Mouse (Mus musculus) kidney, embryonic 14.5 days (tissue): ENCODE results near the gene Polg. TPM values are rescaled to one million over a fixed set of nuclear protein-coding genes. Genes with fewer than 3 reads are reported as not detected.

Experiments
- ATAC-seq: fragments of 200-750 bp; cut with Nextera tagmentation; 2 replicates; pipeline ENCODE4 v1.8.0; 2017; ENCODE audit warnings: moderate number of reproducible peaks, mild to moderate bottlenecking, moderate TSS enrichment, moderate library complexity; ENCODE audit not compliant: low FRiP score, low TSS enrichment
- H3K27ac ChIP-seq: fragments of 300-500 bp; sonication (generic); 2 replicates; pipeline ENCODE4 v1.5.1; 2014; ENCODE audit warnings: low read depth, mild to moderate bottlenecking, low read length, moderate library complexity, mixed read lengths
- H3K27me3 ChIP-seq: fragments of 300-500 bp; sonication (generic); 2 replicates; pipeline ENCODE4 v1.6.1; 2014; ENCODE audit warnings: mild to moderate bottlenecking, low read length; ENCODE audit not compliant: control insufficient read depth, insufficient read depth
- H3K36me3 ChIP-seq: fragments of 300-500 bp; sonication (generic); 2 replicates; pipeline ENCODE4 v1.6.1; 2014; ENCODE audit warnings: low read length, mixed read lengths; ENCODE audit not compliant: control insufficient read depth, insufficient read depth
- H3K4me1 ChIP-seq: fragments of 300-500 bp; sonication (generic); 2 replicates; pipeline ENCODE4 v1.6.1; 2014; ENCODE audit warnings: low read length, mixed read lengths; ENCODE audit not compliant: control insufficient read depth, insufficient read depth
- H3K4me2 ChIP-seq: fragments of 300-500 bp; sonication (generic); replicated peaks from 2 replicates; pipeline ENCODE4 v1.6.1; 2014; ENCODE audit warnings: low read depth, mild to moderate bottlenecking, low read length
- H3K4me3 ChIP-seq: fragments of 300-500 bp; sonication (generic); 2 replicates; pipeline ENCODE4 v1.5.1; 2014; ENCODE audit warnings: mild to moderate bottlenecking, low read length
- H3K9ac ChIP-seq: fragments of 300-500 bp; sonication (generic); 2 replicates; pipeline ENCODE4 v1.6.1; 2014; ENCODE audit warnings: low read depth, mild to moderate bottlenecking, low read length, moderate library complexity
- H3K9me3 ChIP-seq: fragments of 300-500 bp; sonication (generic); 2 replicates; pipeline ENCODE4 v1.6.1; 2016; ENCODE audit warnings: low read length; ENCODE audit not compliant: control insufficient read depth
- WGBS: fragments of 180-500 bp; shearing (Covaris S2); extraction: QIAGEN DNeasy Blood & Tissue Kit; methylation state at CpG from one replicate; pipeline ENCODE4 v1.1.7; 2014; 5-methylcytosine and 5-hydroxymethylcytosine counted together
- polyA plus RNA-seq: library from polyadenylated mRNA; unstranded; fragments of >200 nt; fragmentation: Nextera tagmentation; extraction: Ambion mirVana; gene quantifications from 2 replicates; pipeline ENCODE4 v1.2.1, GENCODE M21; 2014

Gene Polg
- polyA plus RNA-seq, 1 experiment from 2014 or later, result 35.9 TPM

GRCm38 (mm10) chr7:79498965-79499595, 32.9 kb upstream of the Polg start:
- H3K4me3 ChIP-seq, result 0 out of 2 replicates have a peak overlapping the region, but pooled peaks have one; percentile 15
- no peaks in the 10 kb centered on the region for H3K9me3 ChIP-seq
- ATAC-seq, result no peak
- no peak overlapping the region for H3K27ac ChIP-seq
- H3K9ac ChIP-seq, result no peak overlapping the region
- H3K4me2 ChIP-seq, result no peak overlapping the region
- 1% methylated on average over 35 of the region's 35 CpGs for WGBS
- H3K27me3 ChIP-seq, result peaks cover 98% of the 10 kb centered on the region
- H3K4me1 ChIP-seq, result no peaks in the 10 kb centered on the region
- no peaks in the 10 kb centered on the region for H3K36me3 ChIP-seq

- ATAC-seq, result no peak
- Histone ChIP-seq H3K36me3 (no peaks in the 10 kb centered on the region), H3K4me1 (no peaks in the 10 kb centered on the region), H3K9me3 (no peaks in the 10 kb centered on the region), H3K4me2 (no peak overlapping the region), H3K27me3 (peaks cover 92% of the 10 kb centered on the region), H3K4me3 (no peak overlapping the region), H3K9ac (no peak overlapping the region), H3K27ac (no peak overlapping the region)
- WGBS, result 3% methylated on average over 6 of the region's 6 CpGs
These were observed 32.2 kb upstream of the Polg start for GRCm38 (mm10) chr7:79498356-79498755.

DNA sequence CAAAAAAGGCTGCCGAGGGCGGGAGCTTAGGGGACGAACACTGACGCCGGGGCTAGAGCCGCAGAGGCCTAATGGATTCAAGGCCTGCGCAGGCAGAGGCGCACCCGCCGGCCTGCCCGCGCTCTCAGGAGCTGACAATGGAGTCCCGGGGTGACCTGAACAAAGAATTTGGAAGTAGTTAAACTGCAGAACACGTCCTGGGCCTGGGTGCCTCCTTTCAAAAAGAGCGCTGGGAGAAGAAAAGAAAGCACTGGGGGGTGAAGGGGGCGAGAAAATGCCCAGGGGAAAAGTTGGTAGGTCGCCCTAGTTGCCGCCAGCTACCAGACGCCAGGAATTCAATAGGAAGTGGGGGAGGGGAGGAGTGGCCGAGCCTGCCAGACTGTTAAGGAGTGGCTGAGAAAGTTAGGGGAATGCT, 31.5 kb upstream of the Polg start:
- no peak for ATAC-seq
- Histone ChIP-seq H3K9ac (no peak overlapping the region), H3K27ac (no peak overlapping the region), H3K4me1 (no peaks in the 10 kb centered on the region), H3K36me3 (no peaks in the 10 kb centered on the region), H3K27me3 (peaks cover 86% of the 10 kb centered on the region), H3K4me3 (no peak overlapping the region), H3K9me3 (no peaks in the 10 kb centered on the region), H3K4me2 (no peak overlapping the region)
- 3% methylated on average over 20 of the region's 20 CpGs for WGBS

GRCm38 (mm10) chr7:79496816-79497328, 30.7 kb upstream of the Polg start:
- no peaks in the 10 kb centered on the region for H3K4me1 ChIP-seq
- no peak overlapping the region for H3K9ac ChIP-seq
- H3K9me3 ChIP-seq, result no peaks in the 10 kb centered on the region
- WGBS, result 2% methylated on average over 9 of the region's 9 CpGs
- ATAC-seq, result no peak
- no peaks in the 10 kb centered on the region for H3K36me3 ChIP-seq
- peaks cover 79% of the 10 kb centered on the region for H3K27me3 ChIP-seq
- no peak overlapping the region for H3K4me2 ChIP-seq
- H3K27ac ChIP-seq, result no peak overlapping the region
- H3K4me3 ChIP-seq, result no peak overlapping the region

DNA sequence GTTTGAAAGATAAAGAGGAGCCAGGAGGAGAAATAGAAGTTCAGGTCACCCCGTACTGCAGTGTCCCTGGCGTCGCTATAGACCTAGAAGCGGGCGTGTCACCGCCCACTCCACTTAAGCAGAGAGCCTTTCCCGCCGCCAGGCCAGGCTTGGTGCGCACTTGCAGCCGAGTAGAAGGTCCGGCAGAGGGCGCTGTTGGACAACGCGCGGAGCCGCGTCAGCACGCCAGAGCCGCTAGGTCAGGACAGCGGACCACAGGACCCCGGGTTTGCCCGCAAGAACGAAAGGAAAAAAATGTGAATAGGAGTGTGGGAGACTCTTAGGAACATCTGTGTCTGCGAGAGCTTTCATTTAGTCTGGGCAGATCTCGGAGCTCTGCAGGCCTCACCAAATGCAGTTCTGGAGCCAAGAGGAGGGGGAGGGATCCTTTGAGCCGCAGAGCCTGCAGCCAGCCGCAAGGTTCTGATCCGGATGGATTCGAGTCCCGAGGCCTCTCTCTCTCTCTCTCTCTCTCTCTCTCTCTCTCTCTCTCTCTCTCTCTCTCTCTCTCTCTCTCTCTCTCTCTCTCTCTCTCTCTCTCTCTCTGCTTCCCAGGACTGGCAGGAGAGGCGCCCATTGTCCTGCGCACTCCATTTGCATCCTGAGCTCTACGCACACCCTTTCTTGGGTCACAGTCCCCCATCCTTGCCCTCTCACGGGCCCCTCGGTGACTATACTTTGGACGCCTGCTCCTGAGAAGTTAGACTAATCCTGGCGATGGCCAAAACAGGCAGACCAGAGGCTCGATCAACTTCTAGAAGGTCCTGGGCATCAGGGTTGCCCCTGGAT, 30.0 kb upstream of the Polg start:
- ATAC-seq, result peak; percentile 81
- peaks cover 73% of the 10 kb centered on the region for H3K27me3 ChIP-seq
- H3K4me1 ChIP-seq, result no peaks in the 10 kb centered on the region
- peak overlapping the region; percentile 33; the same call in 1 of the 2 replicates for H3K4me2 ChIP-seq
- H3K9me3 ChIP-seq, result no peaks in the 10 kb centered on the region
- H3K9ac ChIP-seq, result no peak overlapping the region
- WGBS, result 1% methylated on average over 36 of the region's 38 CpGs
- no peaks in the 10 kb centered on the region for H3K36me3 ChIP-seq
- H3K27ac ChIP-seq, result no peak overlapping the region
- peak overlapping the region; percentile 23; the same call in 1 of the 2 replicates for H3K4me3 ChIP-seq

- no peak overlapping the region for H3K9ac ChIP-seq
- no peak overlapping the region for H3K4me2 ChIP-seq
- 7% methylated on average over 8 of the region's 8 CpGs for WGBS
- no peak for ATAC-seq
- no peak overlapping the region for H3K27ac ChIP-seq
- no peak overlapping the region for H3K4me3 ChIP-seq
- no peaks in the 10 kb centered on the region for H3K9me3 ChIP-seq
- H3K27me3 ChIP-seq, result peaks cover 50% of the 10 kb centered on the region
- H3K4me1 ChIP-seq, result no peaks in the 10 kb centered on the region
- H3K36me3 ChIP-seq, result no peaks in the 10 kb centered on the region
These were observed 27.8 kb upstream of the Polg start for GRCm38 (mm10) chr7:79493915-79494314.

DNA sequence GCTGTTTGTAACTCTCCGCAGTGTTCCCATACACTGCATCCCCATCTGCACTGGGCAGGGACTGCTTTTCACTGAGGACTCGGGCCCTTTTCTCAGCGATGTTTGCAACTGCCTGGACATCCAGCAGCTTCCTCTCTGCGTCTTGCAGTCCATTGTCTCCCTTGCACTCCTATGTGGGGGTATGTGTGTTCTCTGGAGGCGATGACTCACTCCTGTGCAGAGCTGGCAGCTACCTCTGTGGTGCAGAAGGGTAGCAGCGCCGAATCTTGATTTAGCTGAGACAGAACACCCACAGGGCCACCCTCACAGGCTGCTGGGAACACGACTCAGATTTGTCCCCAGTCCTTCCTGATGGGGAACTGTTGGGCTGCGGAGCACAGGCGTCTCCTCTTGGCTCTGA, 20.4 kb upstream of the Polg start:
- H3K4me2 ChIP-seq, result no peak overlapping the region
- H3K27ac ChIP-seq, result no peak overlapping the region
- H3K9ac ChIP-seq, result no peak overlapping the region
- H3K9me3 ChIP-seq, result no peaks in the 10 kb centered on the region
- WGBS, result 64% methylated on average over 10 of the region's 10 CpGs
- no peak for ATAC-seq
- no peak overlapping the region for H3K4me3 ChIP-seq
- no peaks in the 10 kb centered on the region; the same call in 1 of the 2 replicates for H3K27me3 ChIP-seq
- no peaks in the 10 kb centered on the region for H3K36me3 ChIP-seq
- H3K4me1 ChIP-seq, result no peaks in the 10 kb centered on the region

- Histone ChIP-seq H3K9ac (no peak overlapping the region), H3K27me3 (no peaks in the 10 kb centered on the region), H3K4me1 (no peaks in the 10 kb centered on the region), H3K4me3 (no peak overlapping the region), H3K4me2 (no peak overlapping the region), H3K27ac (no peak overlapping the region), H3K36me3 (no peaks in the 10 kb centered on the region), H3K9me3 (no peaks in the 10 kb centered on the region)
- ATAC-seq, result no peak
- WGBS, result 82% methylated on average over 5 of the region's 5 CpGs
These were observed 8.8 kb upstream of the Polg start for GRCm38 (mm10) chr7:79474831-79475399.
